Mouse (Mus musculus) embryonic fibroblast, embryonic 13.5 days (primary cell): ENCODE results near the gene Spns2.

ENCODE experiments used
- CTCF ChIP-seq: IDR thresholded peaks from 2 replicates; pipeline ENCODE4 v1.5.1; 2011; ENCODE audit warnings: mild to moderate bottlenecking, control low read depth, low read length, moderate library complexity, borderline replicate concordance; ENCODE audit not compliant: insufficient read depth
- POLR2A ChIP-seq: IDR thresholded peaks from 2 replicates; pipeline ENCODE4 v1.6.1; 2011; ENCODE audit warnings: low read depth, mild to moderate bottlenecking, control low read depth, low read length, moderate library complexity

DNA sequence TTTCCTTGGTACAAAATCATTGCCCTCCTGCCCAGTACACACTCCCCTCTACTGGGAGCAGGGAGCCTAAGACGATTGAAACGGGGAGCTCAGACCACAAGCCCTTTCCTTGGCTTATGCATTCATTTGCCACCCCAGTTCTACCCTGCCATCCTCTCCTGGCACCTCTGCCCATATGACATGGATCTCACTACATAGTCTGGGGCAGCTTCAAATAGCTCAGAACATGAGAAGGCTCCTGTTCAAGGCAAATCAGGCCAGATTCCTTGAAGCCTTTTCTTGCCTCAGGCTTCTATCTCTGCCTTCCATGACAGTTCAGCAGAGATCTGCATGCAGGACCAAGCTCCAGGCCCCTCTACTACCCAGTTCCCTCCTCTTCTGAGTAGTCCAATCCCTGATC lies 47.8 kb upstream of the Spns2 start:
- TF ChIP-seq CTCF = no peak
- no peak for TF ChIP-seq POLR2A
